Mouse (Mus musculus) neural tube, embryonic 10.5 days (tissue): ENCODE results near the gene Fgfr2.

Source experiments
- DNase-seq: peaks from one replicate; pipeline ENCODE4 v3.0.0-alpha.2; 2017; ENCODE audit warnings: low spot score; ENCODE audit errors: extremely low spot score

Fgfr2 gene

GRCm38 (mm10) chr7:130199317-130199716, 2923.8 kb downstream of the Fgfr2 start:
- no peak for DNase-seq

- DNase-seq = no peak
These were observed 2928.1 kb downstream of the Fgfr2 start for GRCm38 (mm10) chr7:130195081-130195480.

- no peak for DNase-seq
These were observed 2932.7 kb downstream of the Fgfr2 start for GRCm38 (mm10) chr7:130190329-130190975.

- no peak for DNase-seq
These were observed 2933.2 kb downstream of the Fgfr2 start for GRCm38 (mm10) chr7:130189901-130190300.

- no peak for DNase-seq
These were observed 2935.0 kb downstream of the Fgfr2 start for GRCm38 (mm10) chr7:130188108-130188507.

- no peak for DNase-seq
These were observed 2938.3 kb downstream of the Fgfr2 start for GRCm38 (mm10) chr7:130184864-130185263.

DNA sequence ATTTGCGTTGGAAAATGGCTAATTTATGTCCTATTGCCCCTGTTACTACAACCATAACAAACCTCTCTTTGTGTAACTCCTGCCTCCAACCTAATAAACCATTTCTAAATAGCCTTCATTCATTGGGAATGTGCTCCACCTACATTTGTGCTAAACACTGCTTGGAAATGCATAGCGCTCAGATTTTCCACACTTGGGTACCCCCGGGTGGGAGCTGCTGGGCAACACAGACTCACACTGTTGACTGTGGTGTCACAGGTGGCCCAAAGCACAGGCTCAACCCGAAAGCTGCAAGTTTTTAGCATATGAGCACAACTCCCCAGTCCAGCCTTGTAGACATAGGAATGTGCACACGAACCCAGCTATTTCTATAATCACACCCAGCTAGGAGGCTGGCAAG, 2939.2 kb downstream of the Fgfr2 start:
- DNase-seq = no peak

DNA sequence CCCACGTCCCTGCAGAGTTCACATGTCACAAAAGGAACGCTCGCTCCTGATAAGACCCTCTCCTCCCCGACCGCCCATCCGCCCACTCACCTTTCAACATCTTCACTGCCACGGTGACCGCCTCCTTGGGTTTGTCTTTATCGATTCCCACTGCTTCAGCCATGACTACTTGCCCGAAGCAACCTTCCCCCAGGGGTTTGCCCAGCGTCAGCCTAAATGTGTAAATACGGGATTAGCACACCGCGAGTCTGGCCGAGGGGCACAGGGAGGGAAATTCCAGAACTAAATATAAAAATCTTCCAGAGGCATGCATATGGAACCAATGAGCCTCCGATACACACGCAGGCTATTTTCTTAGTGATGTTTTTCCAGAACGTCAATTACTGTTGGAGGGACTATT, 2940.6 kb downstream of the Fgfr2 start:
- peak; percentile 51 for DNase-seq

GRCm38 (mm10) chr7:130178991-130179390, 2944.2 kb downstream of the Fgfr2 start:
- no peak for DNase-seq

GRCm38 (mm10) chr7:130177009-130177408, 2946.1 kb downstream of the Fgfr2 start:
- DNase-seq = no peak

DNA sequence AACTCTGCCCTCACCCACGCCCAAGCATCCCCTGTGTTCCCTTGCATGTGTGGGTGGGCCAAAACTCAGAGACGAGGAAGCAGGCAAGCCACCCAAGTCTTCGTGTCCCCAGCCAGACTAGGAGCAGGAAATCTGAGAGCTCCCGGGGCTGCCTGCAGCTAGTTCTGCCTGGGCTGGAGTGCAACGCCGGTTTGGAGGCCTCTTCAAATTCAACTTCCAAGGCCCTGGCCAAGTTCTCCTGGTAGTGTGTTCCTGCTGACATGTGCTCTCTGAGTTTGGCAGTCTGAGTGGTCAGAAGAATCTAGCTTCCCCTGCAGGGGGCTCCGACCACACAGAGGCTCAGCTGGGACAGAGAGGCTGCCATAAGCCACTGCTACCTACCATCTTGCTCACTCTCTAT, 2948.6 kb downstream of the Fgfr2 start:
- no peak for DNase-seq

GRCm38 (mm10) chr7:130173914-130174313, 2949.2 kb downstream of the Fgfr2 start:
- DNase-seq = no peak

DNA sequence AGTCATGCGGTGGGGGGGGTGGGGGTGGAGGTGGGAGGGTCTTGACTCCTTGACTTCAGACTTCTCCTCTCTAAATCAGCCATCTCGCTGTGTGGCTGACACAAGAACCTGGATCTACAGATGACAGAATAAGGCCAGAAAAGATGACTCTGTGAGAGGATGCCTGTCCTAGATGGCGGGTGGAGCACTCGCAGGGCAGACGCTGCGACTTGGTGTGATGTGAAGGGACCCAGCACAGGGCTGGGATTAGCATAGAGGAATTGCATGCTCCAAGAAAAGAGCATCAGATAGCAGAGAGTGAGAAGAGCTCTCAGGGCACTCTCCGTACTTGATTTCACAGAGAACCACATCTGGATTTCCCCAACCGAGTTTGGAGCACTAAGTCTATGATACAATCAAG, 2953.0 kb downstream of the Fgfr2 start:
- DNase-seq = no peak

GRCm38 (mm10) chr7:130168296-130168695, 2954.9 kb downstream of the Fgfr2 start:
- no peak for DNase-seq

GRCm38 (mm10) chr7:130167261-130167660, 2955.9 kb downstream of the Fgfr2 start:
- no peak for DNase-seq

DNA sequence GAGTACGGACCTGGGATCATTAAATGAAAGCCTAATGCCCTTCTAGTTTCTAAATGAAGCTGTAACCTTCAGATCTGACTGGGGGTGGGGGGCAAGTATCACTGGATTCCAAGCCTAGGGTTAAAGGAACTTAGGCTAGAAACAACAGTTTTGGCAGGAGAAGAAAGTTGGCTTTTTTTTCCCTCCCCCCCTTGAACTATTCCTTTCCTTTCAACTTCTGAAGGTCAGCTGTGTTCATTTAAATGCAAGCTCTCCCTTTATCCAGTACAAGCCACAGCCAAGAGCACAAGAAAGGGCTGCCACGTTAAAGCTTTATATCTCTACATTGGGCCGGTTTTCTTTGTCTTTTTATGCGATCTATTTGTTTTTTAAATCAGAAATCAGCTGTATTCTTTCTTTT, 2957.0 kb downstream of the Fgfr2 start:
- no peak for DNase-seq

DNA sequence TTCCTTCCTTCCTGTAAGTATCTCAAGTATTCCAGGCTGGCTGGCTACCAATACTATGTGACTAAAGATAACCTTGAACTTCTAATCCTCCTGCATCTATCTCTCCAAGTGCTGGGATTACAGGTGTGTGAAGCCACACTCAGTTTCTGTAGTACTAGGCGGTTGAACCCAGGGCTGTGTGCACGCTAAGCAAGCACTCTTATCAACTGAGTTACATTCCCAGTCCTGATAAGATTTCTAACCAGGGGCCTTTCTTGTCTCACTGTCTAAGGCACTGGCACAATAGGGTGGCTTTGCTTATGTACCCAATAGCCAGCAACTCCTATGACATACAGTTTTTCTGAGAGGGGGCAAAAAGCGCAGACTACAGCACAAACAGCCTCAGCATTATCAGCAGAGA, 2957.7 kb downstream of the Fgfr2 start:
- DNase-seq = no peak

- DNase-seq = no peak
These were observed 2960.4 kb downstream of the Fgfr2 start for GRCm38 (mm10) chr7:130162718-130163117.

DNA sequence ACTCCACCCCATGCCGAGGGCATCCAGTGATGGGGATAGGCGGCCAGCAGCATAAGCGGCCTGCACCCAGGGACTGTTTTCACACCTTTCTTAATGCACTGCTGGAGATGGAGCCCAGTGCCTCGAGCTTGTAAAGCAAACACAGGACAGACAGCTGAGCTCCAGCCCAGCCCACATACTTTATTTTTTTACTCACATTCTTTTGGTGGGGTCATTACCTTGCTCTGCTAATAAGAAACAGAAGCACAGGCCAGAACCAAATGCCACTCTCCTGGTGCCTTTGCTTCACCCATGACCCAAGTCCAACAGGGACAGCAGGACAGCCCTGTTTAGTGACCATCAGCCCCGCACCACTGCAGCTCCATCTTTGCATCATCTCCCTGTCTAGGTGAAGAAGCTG, 2961.6 kb downstream of the Fgfr2 start:
- peak; percentile 32 for DNase-seq

DNA sequence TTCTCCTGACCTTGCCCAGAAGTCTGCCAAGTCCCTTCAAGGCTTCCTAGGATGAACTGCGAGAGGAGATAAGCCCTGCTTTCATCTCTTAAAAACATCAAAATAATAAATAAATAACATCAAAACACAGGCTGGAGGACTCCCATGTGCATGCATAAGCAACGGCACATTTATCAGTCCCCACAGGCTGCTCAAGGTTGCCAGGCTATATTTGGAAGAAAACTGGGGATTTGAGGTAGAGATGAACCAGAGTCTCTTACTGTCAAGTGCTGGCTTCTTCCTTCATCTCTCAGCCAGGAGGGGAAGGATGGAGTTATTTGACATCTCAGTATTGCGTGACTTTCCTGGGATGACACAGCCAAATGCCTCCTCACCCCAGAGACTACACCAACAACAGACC, 2964.3 kb downstream of the Fgfr2 start:
- DNase-seq = no peak

DNA sequence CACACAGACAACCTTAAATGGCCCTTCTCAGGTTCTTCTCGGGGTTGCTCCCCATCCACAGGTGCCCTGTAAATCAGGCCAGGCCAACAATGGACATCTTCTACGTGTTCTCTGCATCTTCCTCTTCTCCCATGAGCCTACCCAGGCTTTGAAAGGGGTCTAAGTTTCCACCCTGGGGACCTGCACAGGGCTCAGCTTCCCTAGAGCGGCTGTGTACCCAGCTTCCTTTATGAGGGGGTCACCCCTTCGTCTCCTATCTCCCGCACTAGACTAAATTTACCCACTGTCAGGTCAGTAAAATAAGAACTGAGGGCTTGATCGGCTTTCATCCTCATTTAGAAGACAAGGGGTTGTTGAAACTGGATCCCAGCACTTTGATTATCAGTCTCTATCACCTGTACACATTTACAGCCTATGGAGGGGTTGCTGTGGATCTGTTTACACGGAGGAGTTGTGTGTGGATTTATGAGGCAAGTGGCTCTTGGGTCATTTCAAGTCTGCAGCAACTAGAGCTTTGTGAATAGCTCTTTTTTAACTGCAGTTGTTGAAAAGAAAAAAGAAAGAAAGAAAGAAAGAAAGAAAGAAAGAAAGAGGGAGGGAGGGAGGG, 2969.7 kb downstream of the Fgfr2 start:
- DNase-seq = no peak

- no peak for DNase-seq
These were observed 2974.2 kb downstream of the Fgfr2 start for GRCm38 (mm10) chr7:130148906-130149305.

DNA sequence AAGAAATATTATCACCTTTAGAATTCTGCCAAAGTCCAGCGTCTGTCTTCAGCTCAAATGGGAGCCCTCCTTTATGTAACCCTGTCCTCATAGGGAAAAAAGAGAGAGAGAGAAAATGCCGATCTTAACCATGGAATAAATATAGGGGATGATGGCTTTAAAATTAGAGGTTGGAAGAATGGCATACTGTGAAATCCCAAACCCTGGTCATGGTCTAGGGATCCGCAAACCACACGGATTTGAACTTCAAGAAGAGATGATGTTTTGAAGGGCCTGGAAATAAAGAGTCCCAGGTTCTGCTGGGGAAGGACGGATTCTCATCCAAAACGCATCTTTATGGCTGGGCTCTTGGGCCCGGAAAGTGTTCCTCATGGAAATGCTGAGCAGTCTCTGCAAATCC, 2975.9 kb downstream of the Fgfr2 start:
- no peak for DNase-seq
